Mouse (Mus musculus) liver, adult 2 months (tissue): ENCODE measurements around the gene Ndufc2.

ENCODE experiments used
- CTCF ChIP-seq: fragments of 200-500 bp; IDR thresholded peaks from 2 replicates; pipeline ENCODE4 v1.5.1; 2011; ENCODE audit warnings: low read depth, low read length, control low read depth
- POLR2A ChIP-seq: fragments of 200-500 bp; IDR thresholded peaks from 2 replicates; pipeline ENCODE4 v1.6.1; 2011; ENCODE audit warnings: low read length, control low read depth; ENCODE audit not compliant: insufficient read depth; ENCODE audit errors: extremely low read depth

- TF ChIP-seq CTCF (no peak), POLR2A (no peak)
These were observed 11.3 kb downstream of the Ndufc2 start for GRCm38 (mm10) chr7:97411106-97411505.
